Comparison of ENCODE assay signal across 12 mouse cellular contexts in the genomic region with DNA sequence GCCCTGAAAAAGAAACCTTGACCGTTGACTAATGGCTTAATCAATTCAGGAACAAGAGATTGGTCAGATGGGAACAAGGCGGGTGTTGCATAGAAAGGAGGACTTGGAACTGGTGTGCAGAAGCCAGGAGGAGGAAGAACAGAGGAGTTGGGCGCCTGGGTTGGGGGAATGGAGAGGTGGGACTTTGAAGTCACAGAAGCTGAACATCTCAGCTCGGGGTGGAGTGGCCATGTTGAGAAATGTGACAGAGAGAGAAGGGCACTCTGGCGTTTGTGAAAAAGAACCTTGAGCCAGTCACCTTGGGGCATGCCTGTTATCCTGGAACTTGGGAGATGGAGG. TPM values are rescaled to one million over a fixed set of nuclear protein-coding genes. Genes with fewer than 3 reads are reported as not detected.
DNase-seq lines count a peak whose midpoint lies in the region; ATAC-seq lines count a peak whose summit lies in the region.
"Had no signal": no experiment of that assay in that cellular context is flagged by ENCODE, and none has a peak within 500 bp of the region (broad histone marks: within the 10 kb centered on the region; RNA-seq: fewer than 3 reads in every experiment).

No protein-coding gene starts in this region.

- H3K36me3 ChIP-seq in kidney, embryonic 16.5 days (ENCODE audit: insufficient read depth, low read length) = peaks cover 4% of the 10 kb centered on the region; the same call in 1 of the 2 replicates
- peaks cover under 1% of the 10 kb centered on the region for H3K36me3 ChIP-seq in limb, embryonic 15.5 days
- no peaks in the 10 kb centered on the region for H3K36me3 ChIP-seq in stomach, embryonic 16.5 days (ENCODE audit: control insufficient read depth, insufficient read depth, low read length)
- no peaks in the 10 kb centered on the region for H3K36me3 ChIP-seq in hindbrain, embryonic 16.5 days (ENCODE audit: control insufficient read depth, insufficient read depth, low read length)
- H3K36me3 ChIP-seq: hindbrain, embryonic 13.5 days; midbrain, embryonic 12.5 days had no signal

- 57% methylated on average over 5 of the region's 5 CpGs for WGBS in kidney, embryonic 16.5 days
- 59% methylated on average over 5 of the region's 5 CpGs for WGBS in limb, embryonic 15.5 days
- WGBS in stomach, embryonic 16.5 days = 57% methylated on average over 5 of the region's 5 CpGs
- WGBS in hindbrain, embryonic 16.5 days = 73% methylated on average over 5 of the region's 5 CpGs

- no peaks in the 10 kb centered on the region for H3K27me3 ChIP-seq in kidney, embryonic 16.5 days (ENCODE audit: insufficient read depth, low read length)
- H3K27me3 ChIP-seq in limb, embryonic 15.5 days = no peaks in the 10 kb centered on the region
- no peaks in the 10 kb centered on the region for H3K27me3 ChIP-seq in stomach, embryonic 16.5 days (ENCODE audit: control insufficient read depth, insufficient read depth, low read length)
- peaks cover 7% of the 10 kb centered on the region for H3K27me3 ChIP-seq in hindbrain, embryonic 16.5 days (replicated peaks; ENCODE audit: control insufficient read depth, insufficient read depth, low read length)

- no peak overlapping the region for H3K4me3 ChIP-seq in kidney, embryonic 16.5 days (ENCODE audit: low read length)
- peak overlapping the region; percentile 5; the same call in 1 of the 2 replicates for H3K4me3 ChIP-seq in limb, embryonic 15.5 days
- 0 out of 2 replicates have a peak overlapping the region, but pooled peaks have one; percentile 90 for H3K4me3 ChIP-seq in stomach, embryonic 16.5 days (replicated peaks; ENCODE audit: low read length)
- H3K4me3 ChIP-seq in hindbrain, embryonic 16.5 days (ENCODE audit: low read length) = no peak overlapping the region
- H3K4me3 ChIP-seq: hindbrain, embryonic 13.5 days; midbrain, embryonic 12.5 days had no signal

- H3K9ac ChIP-seq in kidney, embryonic 16.5 days (replicated peaks; ENCODE audit: low read length) = 0 out of 2 replicates have a peak overlapping the region, but pooled peaks have one; percentile 4
- no peak overlapping the region for H3K9ac ChIP-seq in limb, embryonic 15.5 days
- H3K9ac ChIP-seq in stomach, embryonic 16.5 days (ENCODE audit: low read length) = peak overlapping the region; percentile 36; the same call in 1 of the 2 replicates
- H3K9ac ChIP-seq in hindbrain, embryonic 16.5 days (ENCODE audit: low read depth, low read length) = no peak overlapping the region
- H3K9ac ChIP-seq: hindbrain, embryonic 13.5 days; midbrain, embryonic 12.5 days had no signal

- no peak for DNase-seq in kidney, adult 18-20 months
- DNase-seq in thymus, postnatal 14 days = peak; percentile 38
- no peak for DNase-seq in thymus, postnatal 10 days (ENCODE audit: low spot score in 2 of 2)
- DNase-seq in frontal cortex, postnatal 10 days (ENCODE audit: low spot score in 2 of 2) = no peak
- DNase-seq: cerebellum, postnatal 14 days; retina, postnatal 1 day had no signal

- peak overlapping the region; percentile 70 for H3K4me2 ChIP-seq in kidney, embryonic 16.5 days (replicated peaks; ENCODE audit: low read depth, low read length)
- H3K4me2 ChIP-seq in limb, embryonic 15.5 days = peak overlapping the region; percentile 72
- H3K4me2 ChIP-seq in stomach, embryonic 16.5 days (ENCODE audit: low read depth, low read length) = peak overlapping the region; percentile 72
- H3K4me2 ChIP-seq in hindbrain, embryonic 16.5 days (ENCODE audit: low read length) = no peak overlapping the region
- H3K4me2 ChIP-seq: hindbrain, embryonic 13.5 days; midbrain, embryonic 12.5 days had no signal

- H3K27ac ChIP-seq in kidney, embryonic 16.5 days (ENCODE audit: low read length) = no peak overlapping the region
- H3K27ac ChIP-seq in limb, embryonic 15.5 days = 0 out of 2 replicates have a peak overlapping the region, but pooled peaks have one; percentile 35
- 0 out of 2 replicates have a peak overlapping the region, but pooled peaks have one; percentile 12 for H3K27ac ChIP-seq in stomach, embryonic 16.5 days (ENCODE audit: low read length)
- H3K27ac ChIP-seq in hindbrain, embryonic 16.5 days (ENCODE audit: low read depth, low read length) = no peak overlapping the region
- H3K27ac ChIP-seq: hindbrain, embryonic 13.5 days; midbrain, embryonic 12.5 days had no signal

- ATAC-seq in kidney, embryonic 16.5 days (ENCODE audit: low FRiP score, low TSS enrichment) = no peak
- no peak for ATAC-seq in limb, embryonic 15.5 days (ENCODE audit: insufficient number of reproducible peaks, low FRiP score, low TSS enrichment, low read depth)
- ATAC-seq in stomach, embryonic 16.5 days (ENCODE audit: insufficient read depth, low FRiP score) = no peak
- ATAC-seq in hindbrain, embryonic 16.5 days = no peak

- peaks cover 74% of the 10 kb centered on the region for H3K4me1 ChIP-seq in kidney, embryonic 16.5 days (ENCODE audit: insufficient read depth, low read length)
- peaks cover 72% of the 10 kb centered on the region for H3K4me1 ChIP-seq in limb, embryonic 15.5 days
- H3K4me1 ChIP-seq in stomach, embryonic 16.5 days (ENCODE audit: control insufficient read depth, insufficient read depth, low read length) = peaks cover 61% of the 10 kb centered on the region
- H3K4me1 ChIP-seq in hindbrain, embryonic 16.5 days (ENCODE audit: control insufficient read depth, insufficient read depth, low read depth, low read length) = peaks cover 25% of the 10 kb centered on the region

- no peaks in the 10 kb centered on the region for H3K9me3 ChIP-seq in kidney, embryonic 16.5 days (ENCODE audit: low read length)
- H3K9me3 ChIP-seq in limb, embryonic 15.5 days = no peaks in the 10 kb centered on the region
- no peaks in the 10 kb centered on the region for H3K9me3 ChIP-seq in stomach, embryonic 16.5 days (replicated peaks; ENCODE audit: control insufficient read depth, low read length)
- no peaks in the 10 kb centered on the region for H3K9me3 ChIP-seq in hindbrain, embryonic 16.5 days (ENCODE audit: control insufficient read depth, low read length)
- H3K9me3 ChIP-seq: hindbrain, embryonic 13.5 days; midbrain, embryonic 12.5 days had no signal

RNA-seq across cellular contexts. Expression of gene Tnfrsf1a, which starts 2.9 kb away (rescaled TPM):
- polyA plus RNA-seq in kidney, embryonic 16.5 days (2015; fragmentation: Nextera tagmentation; extraction: Ambion mirVana) = 91.0 and 93.2 TPM in 2 replicates
- polyA plus RNA-seq in limb, embryonic 15.5 days (2015; fragmentation: Nextera tagmentation; extraction: Ambion mirVana) = 95.6 and 98.8 TPM in 2 replicates
- 82.6 and 91.1 TPM in 2 replicates for polyA plus RNA-seq in stomach, embryonic 16.5 days (2015; fragmentation: Nextera tagmentation; extraction: Ambion mirVana)
- polyA plus RNA-seq in hindbrain, embryonic 16.5 days (2015; fragmentation: Nextera tagmentation; extraction: Ambion mirVana) = 15.1 and 18.3 TPM in 2 replicates

RNA-seq across cellular contexts. Expression of gene Plekhg6, which starts 28.6 kb away (rescaled TPM):
- polyA plus RNA-seq in kidney, embryonic 16.5 days (2015; fragmentation: Nextera tagmentation; extraction: Ambion mirVana) = 4.9 and 6.0 TPM in 2 replicates
- 4.2 and 4.5 TPM in 2 replicates for polyA plus RNA-seq in limb, embryonic 15.5 days (2015; fragmentation: Nextera tagmentation; extraction: Ambion mirVana)
- polyA plus RNA-seq in stomach, embryonic 16.5 days (2015; fragmentation: Nextera tagmentation; extraction: Ambion mirVana) = 6.3 and 8.2 TPM in 2 replicates
- polyA plus RNA-seq in hindbrain, embryonic 16.5 days (2015; fragmentation: Nextera tagmentation; extraction: Ambion mirVana) = 0.30 and 0.41 TPM in 2 replicates

RNA-seq across cellular contexts. Expression of gene Scnn1a, which starts 31.6 kb away (rescaled TPM):
- 7.5 and 7.7 TPM in 2 replicates for polyA plus RNA-seq in kidney, embryonic 16.5 days (2015; fragmentation: Nextera tagmentation; extraction: Ambion mirVana)
- polyA plus RNA-seq in limb, embryonic 15.5 days (2015; fragmentation: Nextera tagmentation; extraction: Ambion mirVana) = 5.2 and 5.3 TPM in 2 replicates
- 5.8 and 9.7 TPM in 2 replicates for polyA plus RNA-seq in stomach, embryonic 16.5 days (2015; fragmentation: Nextera tagmentation; extraction: Ambion mirVana)
- 0.69 and 0.70 TPM in 2 replicates for polyA plus RNA-seq in hindbrain, embryonic 16.5 days (2015; fragmentation: Nextera tagmentation; extraction: Ambion mirVana)

RNA-seq across cellular contexts. Expression of gene Ltbr, which starts 38.3 kb away (rescaled TPM):
- 71.6 and 73.7 TPM in 2 replicates for polyA plus RNA-seq in kidney, embryonic 16.5 days (2015; fragmentation: Nextera tagmentation; extraction: Ambion mirVana)
- 47.0 and 50.5 TPM in 2 replicates for polyA plus RNA-seq in limb, embryonic 15.5 days (2015; fragmentation: Nextera tagmentation; extraction: Ambion mirVana)
- polyA plus RNA-seq in stomach, embryonic 16.5 days (2015; fragmentation: Nextera tagmentation; extraction: Ambion mirVana) = 69.4 and 73.1 TPM in 2 replicates
- polyA plus RNA-seq in hindbrain, embryonic 16.5 days (2015; fragmentation: Nextera tagmentation; extraction: Ambion mirVana) = 16.4 and 18.7 TPM in 2 replicates

Comparison
In these comparisons a context has a peak if more than half of its experiments do, and no peak if none do; other contexts are left out.
1. H3K27ac ChIP-seq: peak in limb, embryonic 15.5 days (single experiment) and stomach, embryonic 16.5 days (single experiment); none in kidney, embryonic 16.5 days (single experiment) and hindbrain, embryonic 16.5 days (single experiment).
2. H3K4me3 ChIP-seq: peak in limb, embryonic 15.5 days (single experiment) and stomach, embryonic 16.5 days (single experiment); none in kidney, embryonic 16.5 days (single experiment) and hindbrain, embryonic 16.5 days (single experiment).
3. H3K9ac ChIP-seq: peak in kidney, embryonic 16.5 days (single experiment) and stomach, embryonic 16.5 days (single experiment); none in limb, embryonic 15.5 days (single experiment) and hindbrain, embryonic 16.5 days (single experiment).